Mouse (Mus musculus) heart, postnatal 0 days (tissue): ENCODE data around the gene 4931417E11Rik. TPM values are rescaled to one million over a fixed set of nuclear protein-coding genes. Genes with fewer than 3 reads are reported as not detected.

Experiments used
- ATAC-seq: fragments of 200-750 bp; cut with Nextera tagmentation; 2 replicates; pipeline ENCODE4 v1.8.0; 2017; ENCODE audit warnings: low read depth, moderate number of reproducible peaks, moderate library complexity; ENCODE audit not compliant: insufficient read depth
- DNase-seq: peaks from one replicate; pipeline ENCODE4 v3.0.0-alpha.2; 2016; ENCODE audit warnings: low spot score
- H3K27ac ChIP-seq: fragments of 300-500 bp; sonication (generic); 2 replicates; pipeline ENCODE4 v1.5.1; 2014; ENCODE audit warnings: low read depth, mild to moderate bottlenecking
- H3K27me3 ChIP-seq: fragments of 300-500 bp; sonication (generic); 2 replicates; pipeline ENCODE4 v1.6.1; 2014; ENCODE audit warnings: low read length, mixed read lengths; ENCODE audit not compliant: control insufficient read depth, insufficient read depth
- H3K36me3 ChIP-seq: fragments of 300-500 bp; sonication (generic); replicated peaks from 2 replicates; pipeline ENCODE4 v1.6.1; 2014; ENCODE audit warnings: low read length, mixed read lengths; ENCODE audit not compliant: control insufficient read depth, insufficient read depth
- H3K4me1 ChIP-seq: fragments of 300-500 bp; sonication (generic); 2 replicates; pipeline ENCODE4 v1.6.1; 2014; ENCODE audit warnings: antibody characterized with exemption; ENCODE audit not compliant: control insufficient read depth, insufficient read depth
- H3K4me2 ChIP-seq: fragments of 300-500 bp; sonication (generic); 2 replicates; pipeline ENCODE4 v1.6.1; 2014; ENCODE audit warnings: low read depth, mild to moderate bottlenecking, low read length, moderate library complexity
- H3K4me3 ChIP-seq: fragments of 300-500 bp; sonication (generic); 2 replicates; pipeline ENCODE4 v1.5.1; 2014; ENCODE audit warnings: low read depth, low read length
- H3K9ac ChIP-seq: fragments of 300-500 bp; sonication (generic); replicated peaks from 2 replicates; pipeline ENCODE4 v1.6.1; 2014; ENCODE audit warnings: low read depth, low read length, mixed read lengths
- H3K9me3 ChIP-seq: fragments of 300-500 bp; sonication (generic); replicated peaks from 2 replicates; pipeline ENCODE4 v1.6.1; 2016; ENCODE audit warnings: low read length; ENCODE audit not compliant: control insufficient read depth
- CTCF ChIP-seq: IDR thresholded peaks from 2 replicates; pipeline ENCODE4 v1.5.1; 2016; ENCODE audit warnings: antibody characterized with exemption, control low read depth, low read depth
- EP300 ChIP-seq: IDR thresholded peaks from 2 replicates; pipeline ENCODE4 v1.6.1; 2016; ENCODE audit warnings: antibody characterized with exemption, low read depth
- WGBS: fragments of 180-500 bp; shearing (Covaris S2); extraction: QIAGEN DNeasy Blood & Tissue Kit; methylation state at CpG from one replicate; pipeline ENCODE4 v1.1.7; 2014; 5-methylcytosine and 5-hydroxymethylcytosine counted together
- polyA plus RNA-seq: library from polyadenylated mRNA; unstranded; fragments of >200 nt; fragmentation: Nextera tagmentation; extraction: Ambion mirVana; gene quantifications from 2 replicates; pipeline ENCODE4 v1.2.1, GENCODE M21; 2015
- total RNA-seq: library from RNA; depleted of rRNA; stranded (reverse); fragments of >200 nt; gene quantifications from 2 replicates; pipeline ENCODE4 v1.2.3, GENCODE M21; 2014; ENCODE audit warnings: low replicate concordance; rRNA removed

Gene 4931417E11Rik
- total and polyA plus RNA-seq, 2 experiments from 2014 or later, result not detected

DNA sequence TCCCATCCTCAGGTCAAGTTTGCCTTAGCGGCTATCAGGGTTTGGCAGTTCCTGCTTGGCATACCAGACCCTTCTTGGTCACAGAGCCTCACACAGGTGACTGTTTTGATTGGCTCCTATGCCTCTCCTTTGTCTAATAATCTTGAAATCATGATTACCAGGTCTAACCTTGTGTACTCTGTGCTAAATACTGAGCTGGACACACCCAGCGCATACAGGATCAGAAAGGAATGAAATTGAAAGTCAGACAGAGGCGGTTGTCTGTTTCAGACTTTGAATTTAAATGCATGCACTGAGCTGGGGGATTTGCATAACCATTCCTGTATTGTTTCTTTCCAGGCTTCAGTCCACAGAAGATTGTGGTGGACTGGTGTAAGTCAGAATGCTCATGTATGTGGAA is 16.1 kb upstream of the 4931417E11Rik start:
- 75% methylated on average over 3 of the region's 3 CpGs for WGBS
- H3K36me3 ChIP-seq, result no peaks in the 10 kb centered on the region
- H3K9me3 ChIP-seq, result no peaks in the 10 kb centered on the region
- H3K4me2 ChIP-seq, result no peak overlapping the region
- H3K27ac ChIP-seq, result no peak overlapping the region
- DNase-seq (no peak), ATAC-seq (no peak)
- H3K27me3 ChIP-seq, result no peaks in the 10 kb centered on the region
- TF ChIP-seq EP300, result no peak
- no peak for TF ChIP-seq CTCF
- no peak overlapping the region for H3K4me3 ChIP-seq
- H3K9ac ChIP-seq, result no peak overlapping the region
- H3K4me1 ChIP-seq, result no peaks in the 10 kb centered on the region

DNA sequence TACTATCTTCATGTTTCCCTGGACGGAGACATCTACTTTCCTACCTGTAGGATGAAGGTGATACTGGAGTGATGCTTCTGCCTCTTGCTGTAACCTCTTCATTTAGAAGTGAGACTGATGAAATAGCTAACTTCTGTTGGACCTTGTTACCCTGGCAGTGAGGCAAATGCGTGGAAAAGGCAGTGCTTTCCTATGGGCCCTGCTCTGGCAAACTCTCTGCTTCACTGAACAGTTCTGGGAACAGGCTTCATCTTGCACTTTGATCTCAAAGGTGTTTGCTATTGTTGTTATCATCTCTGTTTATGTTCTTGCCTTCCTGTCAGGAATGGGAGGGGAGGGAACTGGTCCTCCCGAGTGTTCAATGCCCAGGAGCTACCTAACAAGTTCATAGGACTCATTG is 3.4 kb downstream of the 4931417E11Rik start:
- H3K4me3 ChIP-seq, result no peak overlapping the region
- WGBS, result 59% methylated on average over 3 of the region's 3 CpGs
- no peak overlapping the region for H3K9ac ChIP-seq
- no peaks in the 10 kb centered on the region for H3K36me3 ChIP-seq
- H3K4me2 ChIP-seq, result no peak overlapping the region
- no peak for ATAC-seq
- no peaks in the 10 kb centered on the region for H3K9me3 ChIP-seq
- H3K27ac ChIP-seq, result no peak overlapping the region
- no peaks in the 10 kb centered on the region for H3K27me3 ChIP-seq
- DNase-seq, result no peak
- no peaks in the 10 kb centered on the region for H3K4me1 ChIP-seq
- TF ChIP-seq CTCF (no peak), EP300 (no peak)

DNA sequence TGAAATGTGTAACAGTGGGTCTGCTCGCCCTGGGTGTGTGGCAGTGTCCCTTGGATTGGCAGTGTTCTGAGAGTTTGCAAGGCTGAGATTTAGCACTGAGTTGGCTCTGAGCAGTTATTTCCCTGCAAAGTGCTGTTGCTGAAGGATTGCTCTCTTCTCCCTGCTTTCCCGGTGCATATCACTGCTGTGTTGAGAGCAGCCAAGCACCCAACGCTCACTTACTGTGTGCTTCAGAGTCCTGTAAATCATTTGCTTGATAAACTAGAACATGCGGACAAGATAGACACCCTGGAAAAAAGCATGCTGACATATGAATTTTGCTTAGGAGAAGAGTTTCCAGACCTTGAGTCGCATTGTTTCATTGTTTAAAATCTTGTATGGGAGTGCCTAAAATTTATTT is 6.9 kb downstream of the 4931417E11Rik start:
- TF ChIP-seq EP300 (no peak), CTCF (no peak)
- Histone ChIP-seq H3K4me2 (no peak overlapping the region), H3K4me3 (no peak overlapping the region), H3K36me3 (no peaks in the 10 kb centered on the region), H3K9ac (no peak overlapping the region), H3K4me1 (no peaks in the 10 kb centered on the region), H3K27me3 (no peaks in the 10 kb centered on the region), H3K9me3 (no peaks in the 10 kb centered on the region), H3K27ac (no peak overlapping the region)
- ATAC-seq (no peak), DNase-seq (no peak)
- 59% methylated on average over 5 of the region's 5 CpGs for WGBS

DNA sequence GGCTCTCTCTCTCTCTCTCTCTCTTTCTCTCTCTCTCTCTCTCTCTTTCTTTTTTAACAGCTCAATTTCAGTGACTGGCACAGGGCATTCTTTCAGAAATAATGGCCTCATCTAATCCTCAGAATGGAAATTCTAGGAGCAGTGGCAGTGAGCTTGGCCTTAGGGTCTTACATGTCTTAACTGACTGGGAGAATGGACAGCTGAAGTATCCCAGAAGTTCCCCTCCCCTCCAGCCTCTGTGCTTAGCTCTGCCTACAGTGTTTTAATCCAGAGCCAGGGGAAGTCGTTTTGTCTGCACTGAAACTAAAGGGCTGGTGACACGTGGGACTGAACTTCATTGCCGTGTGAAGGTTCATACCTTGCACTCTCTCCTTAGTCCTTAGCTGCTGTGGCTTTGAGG is 35.6 kb downstream of the 4931417E11Rik start:
- Histone ChIP-seq H3K9me3 (no peaks in the 10 kb centered on the region), H3K9ac (no peak overlapping the region), H3K4me2 (no peak overlapping the region), H3K4me1 (no peaks in the 10 kb centered on the region), H3K4me3 (no peak overlapping the region), H3K27ac (no peak overlapping the region), H3K36me3 (no peaks in the 10 kb centered on the region), H3K27me3 (no peaks in the 10 kb centered on the region)
- DNase-seq (no peak), ATAC-seq (no peak)
- no peak for TF ChIP-seq EP300
- TF ChIP-seq CTCF, result no peak
- WGBS, result 24% methylated on average over 3 of the region's 3 CpGs

DNA sequence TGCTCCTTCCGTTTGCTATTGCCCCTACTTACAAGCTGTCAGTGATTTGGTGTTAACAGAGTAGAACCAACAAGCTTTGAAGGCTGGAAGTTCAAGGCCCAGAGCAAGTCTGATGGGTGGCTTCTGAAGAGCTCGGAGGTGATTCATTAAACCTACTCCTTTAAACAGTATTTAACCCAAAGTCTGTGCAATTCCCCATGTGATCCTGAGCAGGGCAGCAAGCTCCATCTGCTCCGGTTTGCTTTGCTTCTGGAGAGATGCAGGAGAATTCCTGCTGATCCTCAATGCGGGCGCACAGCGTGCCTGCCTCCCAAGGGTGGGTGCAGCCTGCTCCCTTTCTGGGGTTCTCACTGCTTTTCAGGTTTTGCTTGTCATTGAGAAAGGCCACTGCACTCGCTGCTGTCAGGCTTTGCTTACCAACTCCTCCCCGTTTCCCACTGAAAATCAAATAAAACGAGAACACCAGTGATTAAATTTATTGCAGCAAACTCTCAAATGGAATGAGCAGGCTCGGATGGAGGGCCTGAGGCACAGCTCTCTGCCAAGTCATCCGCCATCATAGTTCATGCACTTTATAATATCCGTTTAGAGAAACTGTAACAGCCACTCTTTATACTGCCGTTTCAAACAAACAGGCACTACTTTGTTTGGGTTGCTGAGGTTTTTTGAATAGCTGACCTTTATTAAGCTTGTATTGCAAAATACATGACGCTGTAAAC is 40.7 kb downstream of the 4931417E11Rik start:
- WGBS, result 48% methylated on average over 14 of the region's 14 CpGs
- H3K4me3 ChIP-seq, result no peak overlapping the region

GRCm38 (mm10) chr6:73427273-73427812 is 42.1 kb downstream of the 4931417E11Rik start:
- H3K4me2 ChIP-seq, result no peak overlapping the region
- H3K9me3 ChIP-seq, result no peaks in the 10 kb centered on the region
- no peak overlapping the region for H3K9ac ChIP-seq
- H3K27me3 ChIP-seq, result no peaks in the 10 kb centered on the region
- TF ChIP-seq CTCF (no peak), EP300 (no peak)
- no peaks in the 10 kb centered on the region for H3K4me1 ChIP-seq
- H3K27ac ChIP-seq, result no peak overlapping the region
- no peak for ATAC-seq
- no peak for DNase-seq
- no peaks in the 10 kb centered on the region for H3K36me3 ChIP-seq
- 8% methylated on average over 1 of the region's 1 CpGs for WGBS
- H3K4me3 ChIP-seq, result no peak overlapping the region

More for the DNA sequence above, 40.7 kb downstream of the 4931417E11Rik start:
- no peak for TF ChIP-seq EP300
- no peak for TF ChIP-seq CTCF
- Histone ChIP-seq H3K9ac (no peak overlapping the region), H3K36me3 (no peaks in the 10 kb centered on the region), H3K4me1 (no peaks in the 10 kb centered on the region), H3K27ac (no peak overlapping the region), H3K9me3 (no peaks in the 10 kb centered on the region), H3K4me2 (no peak overlapping the region), H3K27me3 (no peaks in the 10 kb centered on the region)
- ATAC-seq (no peak), DNase-seq (no peak)

Other genes starting within 250 kb of the 4931417E11Rik start
- gene Dnah6, start 248.0 kb downstream of the 4931417E11Rik start, total RNA-seq, result 0.39 TPM in 1 of 2 replicates, not detected in the other
- 0.11 and 0.12 TPM in 2 replicates for gene Dnah6, start 248.0 kb downstream of the 4931417E11Rik start, polyA plus RNA-seq
- gene Suclg1, start 221.3 kb downstream of the 4931417E11Rik start, total RNA-seq, result 149 and 219 TPM in 2 replicates
- gene Suclg1, start 221.3 kb downstream of the 4931417E11Rik start, polyA plus RNA-seq, result 554 and 572 TPM in 2 replicates